In the genomic region with DNA sequence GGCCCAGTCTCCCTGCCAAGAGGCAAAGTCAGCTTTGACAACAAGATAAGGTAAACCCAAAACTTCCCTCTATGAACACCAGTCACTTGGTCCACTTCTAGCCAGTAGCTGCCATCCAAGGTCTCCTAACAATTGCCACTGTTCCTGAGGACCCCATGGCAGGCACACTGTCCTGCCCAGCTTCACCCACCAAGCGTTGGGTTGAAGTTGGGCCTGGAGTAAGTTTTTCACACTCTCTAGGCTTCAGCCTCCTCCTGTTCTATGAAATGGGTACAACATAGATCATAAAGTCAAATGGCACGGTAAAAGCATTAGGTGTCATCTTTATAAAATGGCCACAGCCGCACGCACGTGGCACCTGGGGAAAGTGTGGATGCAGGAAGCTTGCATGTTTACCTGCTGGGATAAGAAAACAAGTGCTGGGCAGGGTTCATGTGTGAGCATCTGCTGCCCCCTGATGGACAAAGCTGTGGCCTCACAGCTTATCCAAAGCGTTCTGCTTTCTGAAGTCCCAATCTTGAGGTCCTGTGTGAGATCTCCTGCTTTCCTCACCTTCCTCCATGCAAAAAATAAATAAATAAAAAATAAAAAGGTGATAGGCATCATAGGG, we compare ENCODE assay signal across 9 mouse cellular contexts. TPM values are rescaled to one million over a fixed set of nuclear protein-coding genes. Genes with fewer than 3 reads are reported as not detected.
A peak's percentile ranks its signal among the peaks of the same experiment; 100 is the strongest.
DNase-seq lines count a peak whose midpoint lies in the region; TF ChIP-seq lines count a peak whose summit lies in the region.
"Had no signal": no experiment of that assay in that cellular context is flagged by ENCODE, and none has a peak within 500 bp of the region (broad histone marks: within the 10 kb centered on the region; RNA-seq: fewer than 3 reads in every experiment).

No protein-coding gene starts in this region.

- peaks cover 6% of the 10 kb centered on the region for H3K27me3 ChIP-seq in C2C12 (ENCODE audit: control insufficient read depth, insufficient read depth, insufficient read length)

- H3K79me3 ChIP-seq in C2C12 (ENCODE audit: low read depth): no peaks in the 10 kb centered on the region

- H3K79me2 ChIP-seq in C2C12 (ENCODE audit: control insufficient read depth, insufficient read depth): no peaks in the 10 kb centered on the region

- intact Hi-C loops in heart, postnatal 25 days (cut with DNase I): loop anchor here (1.0 to 10.0 kb wide), 4 partner anchors 55 to 332 kb away; a partner anchor contains a TSS

- TF ChIP-seq CTCF in C2C12 (IDR thresholded peaks at IDR 0.05; ENCODE audit: control insufficient read depth, insufficient read depth, insufficient read length): peak; percentile 74

- H3K4me3 ChIP-seq in C2C12 (ENCODE audit: insufficient read depth, poor library complexity, severe bottlenecking): no peak overlapping the region
- H3K4me3 ChIP-seq: erythroblast, embryonic 14.5 days had no signal

- H3K36me3 ChIP-seq in C2C12 (ENCODE audit: control insufficient read depth, insufficient read depth): no peaks in the 10 kb centered on the region

- H3ac ChIP-seq in C2C12 (ENCODE audit: control insufficient read depth, insufficient read length, low read depth): no peak overlapping the region

- DNase-seq in adrenal gland, adult 8-10 months: peak; percentile 31
- peak; percentile 62 for DNase-seq in embryo, embryonic 9.5 days (ENCODE audit: extremely low spot score)
- peak; percentile 31 for DNase-seq in heart, postnatal 25 days (ENCODE audit: low spot score)
- peak; percentile 79 to 88 for DNase-seq in kidney, postnatal 36 days
- peak; percentile 46 to 67 for DNase-seq in lung, adult 18-20 months
- peak; percentile 48 for DNase-seq in ovary, postnatal 10 days (ENCODE audit: low spot score)
- DNase-seq in urinary bladder, postnatal 36 days (ENCODE audit: low spot score in 2 of 2): peak; percentile 60 to 66

TF ChIP-seq in C2C12, 6 proteins besides CTCF, POLR2A, EP300 and RAD21:
- TF ChIP-seq MYOD1 (IDR thresholded peaks at IDR 0.05; ENCODE audit: control insufficient read depth, insufficient read length, low read depth) (no peak), USF1 (IDR thresholded peaks at IDR 0.05; ENCODE audit: low read depth) (no peak), MAX (IDR thresholded peaks at IDR 0.05) (no peak), FOSL1 (IDR thresholded peaks at IDR 0.05; ENCODE audit: insufficient read depth, low read length, poor library complexity, severe bottlenecking) (no peak)
TF ChIP-seq in C2C12: peak in this region for 0.

RNA-seq across cellular contexts. Expression of a gene that starts 25.4 kb away (rescaled TPM):
- not detected for polyA plus RNA-seq in C2C12 (2012; fragmentation: generic; extraction: Trizol)
- 1 to 10 TPM; 1.0 to 7.3 (median 2.4) TPM for total RNA-seq in adrenal gland, adult 8-10 months (2022)
- total RNA-seq in heart, postnatal 25 days (2021): 1 to 10 TPM; 2.8 to 2.9 TPM
- polyA plus RNA-seq: erythroblast, embryonic 14.5 days had no signal

Comparison
In these comparisons a context has a peak if more than half of its experiments do, and no peak if none do; other contexts are left out.
1. DNase-seq: peak in every context shown above with its lines; median percentile 84 in kidney, postnatal 36 days; 63 in urinary bladder, postnatal 36 days; 62 in embryo, embryonic 9.5 days; 56 in lung, adult 18-20 months; 48 in ovary, postnatal 10 days; 31 in adrenal gland, adult 8-10 months; 31 in heart, postnatal 25 days.